In the genomic region with DNA sequence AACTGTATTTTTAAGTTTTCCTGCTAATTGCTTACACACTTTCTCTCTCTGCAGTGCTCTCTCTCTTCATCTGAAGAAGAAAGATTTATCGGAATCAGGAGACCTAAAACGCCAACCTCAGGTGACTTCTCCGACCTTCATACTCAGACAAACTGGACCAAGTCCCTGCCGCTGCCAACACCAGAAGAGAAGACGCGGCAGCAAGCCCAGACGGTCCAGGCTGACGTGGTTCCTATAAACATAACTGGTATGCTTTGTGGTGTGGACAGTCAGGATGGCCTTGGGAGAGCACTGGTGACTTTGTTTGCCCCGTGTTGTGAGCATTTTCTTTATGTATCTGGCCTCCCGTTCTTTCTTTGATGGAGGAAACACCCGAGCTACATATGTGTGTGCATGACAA, we compare ENCODE assay signal across 29 mouse cellular contexts. TPM values are rescaled to one million over a fixed set of nuclear protein-coding genes. Genes with fewer than 3 reads are reported as not detected.
DNase-seq lines count a peak whose midpoint lies in the region; ATAC-seq lines count a peak whose summit lies in the region.
"Had no signal": no experiment of that assay in that cellular context is flagged by ENCODE, and none has a peak within 500 bp of the region (broad histone marks: within the 10 kb centered on the region; RNA-seq: fewer than 3 reads in every experiment).

No protein-coding gene starts in this region.

- no peak overlapping the region for H3K9ac ChIP-seq in heart, embryonic 12.5 days
- no peak overlapping the region for H3K9ac ChIP-seq in embryonic facial prominence, embryonic 15.5 days
- H3K9ac ChIP-seq: forebrain, embryonic 15.5 days; hindbrain, embryonic 14.5 days; liver, embryonic 14.5 days; midbrain, embryonic 13.5 days; neural tube, embryonic 13.5 days had no signal

- H3K27ac ChIP-seq in heart, embryonic 12.5 days (ENCODE audit: poor library complexity, severe bottlenecking) = no peak overlapping the region
- peak overlapping the region; percentile 69; the same call in 1 of the 2 replicates for H3K27ac ChIP-seq in embryonic facial prominence, embryonic 15.5 days (replicated peaks)
- H3K27ac ChIP-seq: forebrain, embryonic 15.5 days; hindbrain, embryonic 14.5 days; liver, embryonic 14.5 days; macrophage; midbrain, embryonic 13.5 days; neural tube, embryonic 13.5 days; stomach, postnatal 0 days had no signal

- H3K36me3 ChIP-seq in heart, embryonic 12.5 days = peaks cover 18% of the 10 kb centered on the region
- 0 out of 2 replicates have a peak, but pooled peaks cover 10% of the 10 kb centered on the region for H3K36me3 ChIP-seq in embryonic facial prominence, embryonic 15.5 days
- H3K36me3 ChIP-seq: forebrain, embryonic 15.5 days; G1E had no signal

- WGBS in heart, embryonic 12.5 days = 88% methylated on average over 11 of the region's 11 CpGs
- 73% methylated on average over 11 of the region's 11 CpGs for WGBS in embryonic facial prominence, embryonic 15.5 days

- peak; percentile 46 for DNase-seq in gastrocnemius, adult 18-20 months (ENCODE audit: low spot score)
- no peak for DNase-seq in gastrocnemius, postnatal 10 days
- DNase-seq in heart, adult 8-10 months (ENCODE audit: low spot score) = peak; percentile 48
- peak; percentile 51 to 63 for DNase-seq in heart, postnatal 10 days
- DNase-seq in layer of hippocampus, adult 8-10 months (ENCODE audit: low spot score in 2 of 2) = no peak
- no peak for DNase-seq in T-cell, adult 2 months (ENCODE audit: low spot score)
- DNase-seq: adrenal gland, postnatal 10 days; cerebellum, adult 8-10 months; cerebellum, postnatal 36 days; kidney, adult 9 months; kidney, postnatal 10 days; layer of hippocampus, adult 9-11 months; liver; lung, adult 2 months; lung, postnatal 10 days; right cerebral cortex, postnatal 4 days had no signal

- H3K4me1 ChIP-seq in heart, embryonic 12.5 days (replicated peaks) = peaks cover 19% of the 10 kb centered on the region
- peaks cover 15% of the 10 kb centered on the region for H3K4me1 ChIP-seq in embryonic facial prominence, embryonic 15.5 days

- no peak overlapping the region for H3K4me3 ChIP-seq in heart, embryonic 12.5 days
- H3K4me3 ChIP-seq in embryonic facial prominence, embryonic 15.5 days (replicated peaks) = no peak overlapping the region
- H3K4me3 ChIP-seq: forebrain, embryonic 15.5 days; midbrain, embryonic 13.5 days; neural tube, embryonic 13.5 days had no signal

- H3K9me3 ChIP-seq in heart, embryonic 12.5 days (replicated peaks) = no peaks in the 10 kb centered on the region
- no peaks in the 10 kb centered on the region for H3K9me3 ChIP-seq in embryonic facial prominence, embryonic 15.5 days (replicated peaks)
- H3K9me3 ChIP-seq: forebrain, embryonic 15.5 days; G1E; midbrain, embryonic 13.5 days; neural tube, embryonic 13.5 days had no signal

- intact Hi-C loops in heart, postnatal 10 days (cut with DNase I) = no loop called here

- no peak overlapping the region for H3K4me2 ChIP-seq in heart, embryonic 12.5 days
- no peak overlapping the region for H3K4me2 ChIP-seq in embryonic facial prominence, embryonic 15.5 days (replicated peaks)
- H3K4me2 ChIP-seq: forebrain, embryonic 15.5 days; hindbrain, embryonic 14.5 days; midbrain, embryonic 13.5 days; neural tube, embryonic 13.5 days had no signal

- no peaks in the 10 kb centered on the region for H3K27me3 ChIP-seq in heart, embryonic 12.5 days (replicated peaks)
- no peaks in the 10 kb centered on the region for H3K27me3 ChIP-seq in embryonic facial prominence, embryonic 15.5 days
- H3K27me3 ChIP-seq: forebrain, embryonic 15.5 days; midbrain, embryonic 13.5 days; neural tube, embryonic 13.5 days had no signal

- ATAC-seq in heart, embryonic 12.5 days (ENCODE audit: insufficient number of reproducible peaks, low FRiP score) = no peak
- no peak for ATAC-seq in embryonic facial prominence, embryonic 15.5 days (ENCODE audit: insufficient number of reproducible peaks, low FRiP score, low TSS enrichment, low read depth)
- ATAC-seq: forebrain, embryonic 15.5 days; intestine, postnatal 0 days; midbrain, embryonic 13.5 days had no signal

RNA-seq across cellular contexts. Expression of a gene that starts 34.4 kb away (rescaled TPM):
- under 1 TPM; 0.37 to 0.76 TPM for total RNA-seq in gastrocnemius, adult 18-20 months (2021)
- total RNA-seq in gastrocnemius, postnatal 10 days (2021) = 1 to 10 TPM; 1.7 to 2.6 TPM
- under 1 TPM; 0.41 to 0.84 (median 0.72) TPM for total RNA-seq in heart, adult 8-10 months (2022)
- polyA plus RNA-seq in heart, embryonic 12.5 days (2016; fragmentation: Nextera tagmentation; extraction: Ambion mirVana) = 17.9 and 18.3 TPM in 2 replicates
- 40.0 and 44.4 TPM in 2 replicates for polyA plus RNA-seq in embryonic facial prominence, embryonic 15.5 days (2015; fragmentation: Nextera tagmentation; extraction: Ambion mirVana)
- total RNA-seq in heart, postnatal 10 days (2021) = 1 to 10 TPM; 3.3 to 3.9 TPM
- 1 to 10 TPM; 2.3 to 4.8 (median 4.2) TPM for total RNA-seq in layer of hippocampus, adult 8-10 months (2022)
- total RNA-seq: G1E; hematopoietic stem cell, adult 5-6 weeks; megakaryocyte-erythroid progenitor cell, adult 5-6 weeks had no signal
- polyA plus RNA-seq: G1E had no signal

Comparison
In these comparisons a context has a peak if more than half of its experiments do, and no peak if none do; other contexts are left out.
1. DNase-seq: peak in gastrocnemius, adult 18-20 months (single experiment), heart, adult 8-10 months (single experiment) and heart, postnatal 10 days (2 of 2); none in gastrocnemius, postnatal 10 days (single experiment), layer of hippocampus, adult 8-10 months (0 of 2) and T-cell, adult 2 months (single experiment).